Mouse (Mus musculus) lung, postnatal 0 days (tissue): ENCODE data around the gene Map4k5.

ENCODE experiments used
- CTCF ChIP-seq: IDR thresholded peaks from 2 replicates; pipeline ENCODE4 v1.5.1; 2016; ENCODE audit warnings: antibody characterized with exemption, mild to moderate bottlenecking
- EP300 ChIP-seq: IDR thresholded peaks from 2 replicates; pipeline ENCODE4 v1.6.1; 2016; ENCODE audit warnings: antibody characterized with exemption, mild to moderate bottlenecking, control low read depth

GRCm38 (mm10) chr12:69838376-69838775, 54.6 kb downstream of the Map4k5 start:
- TF ChIP-seq CTCF (no peak), EP300 (no peak)
